Mouse (Mus musculus): Measurements from ENCODE around the gene Vwa5b1. TPM values are rescaled to one million over a fixed set of nuclear protein-coding genes. Genes with fewer than 3 reads are reported as not detected.
A peak's percentile ranks its signal among the peaks of the same experiment; 100 is the strongest.

The Vwa5b1 gene
- 0.08 and 0.12 TPM in 2 replicates for polyA plus RNA-seq (2015; fragmentation: Nextera tagmentation; extraction: Ambion mirVana)

GRCm38 (mm10) chr4:138635428-138636145 lies at the start of gene Vwa5b1:
Gene Vwa5b1 (minus strand): TSS chr4:138635884.
- DNase-seq (ENCODE audit: low spot score) = no peak

GRCm38 (mm10) chr4:138682760-138683159 lies 47.1 kb upstream of the Vwa5b1 start:
- no peak overlapping the region for H3K9ac ChIP-seq (replicated peaks; ENCODE audit: low read depth)
- ATAC-seq = no peak
- WGBS = 54% methylated on average over 2 of the region's 2 CpGs
- DNase-seq (ENCODE audit: low spot score) = no peak
- TF ChIP-seq CTCF (IDR thresholded peaks at IDR 0.05) (no peak), EP300 (IDR thresholded peaks at IDR 0.05) (no peak)
- no peak overlapping the region for H3K4me2 ChIP-seq (replicated peaks; ENCODE audit: low read depth, low read length)
- no peaks in the 10 kb centered on the region for H3K27me3 ChIP-seq (replicated peaks; ENCODE audit: insufficient read depth, low read length)
- no peaks in the 10 kb centered on the region for H3K9me3 ChIP-seq (ENCODE audit: low read length)
- no peaks in the 10 kb centered on the region for H3K4me1 ChIP-seq (ENCODE audit: insufficient read depth, low read depth, low read length)
- no peaks in the 10 kb centered on the region for H3K36me3 ChIP-seq (ENCODE audit: insufficient read depth, low read length)
- no peak overlapping the region for H3K27ac ChIP-seq (ENCODE audit: low read length)
- H3K4me3 ChIP-seq (ENCODE audit: low read depth, low read length) = no peak overlapping the region

More at GRCm38 (mm10) chr4:138635428-138636145, at the start of gene Vwa5b1:
- Histone ChIP-seq H3K27ac (ENCODE audit: low read length) (no peak within 1 kb of the TSS), H3K27me3 (replicated peaks; ENCODE audit: insufficient read depth, low read length) (no peaks in the 10 kb centered on the region), H3K9ac (replicated peaks; ENCODE audit: low read depth) (no peak within 1 kb of the TSS), H3K9me3 (ENCODE audit: low read length) (no peaks in the 10 kb centered on the region), H3K36me3 (ENCODE audit: insufficient read depth, low read length) (no peaks in the 10 kb centered on the region), H3K4me1 (ENCODE audit: insufficient read depth, low read depth, low read length) (no peaks in the 10 kb centered on the region), H3K4me2 (replicated peaks; ENCODE audit: low read depth, low read length) (no peak within 1 kb of the TSS), H3K4me3 (ENCODE audit: low read depth, low read length) (no peak within 1 kb of the TSS)
- WGBS = 20% methylated on average over 8 of the region's 8 CpGs
- no peak for TF ChIP-seq CTCF (IDR thresholded peaks at IDR 0.05)
- TF ChIP-seq EP300 (IDR thresholded peaks at IDR 0.05) = no peak
- no peak for ATAC-seq

- H3K4me3 ChIP-seq (ENCODE audit: low read depth, low read length) = no peak overlapping the region
- H3K4me1 ChIP-seq (ENCODE audit: insufficient read depth, low read depth, low read length) = no peaks in the 10 kb centered on the region
- H3K27ac ChIP-seq (ENCODE audit: low read length) = no peak overlapping the region
- H3K27me3 ChIP-seq (replicated peaks; ENCODE audit: insufficient read depth, low read length) = no peaks in the 10 kb centered on the region
- H3K4me2 ChIP-seq (replicated peaks; ENCODE audit: low read depth, low read length) = no peak overlapping the region
- H3K9ac ChIP-seq (replicated peaks; ENCODE audit: low read depth) = no peak overlapping the region
- H3K36me3 ChIP-seq (ENCODE audit: insufficient read depth, low read length) = no peaks in the 10 kb centered on the region
- DNase-seq (ENCODE audit: low spot score) = no peak
- TF ChIP-seq CTCF (IDR thresholded peaks at IDR 0.05) (no peak), EP300 (IDR thresholded peaks at IDR 0.05) (no peak)
- WGBS = 69% methylated on average over 4 of the region's 4 CpGs
- H3K9me3 ChIP-seq (ENCODE audit: low read length) = no peaks in the 10 kb centered on the region
- ATAC-seq = no peak
Observed at GRCm38 (mm10) chr4:138680124-138680523, 44.4 kb upstream of the Vwa5b1 start.

GRCm38 (mm10) chr4:138677579-138677978 lies 41.9 kb upstream of the Vwa5b1 start:
- DNase-seq (ENCODE audit: low spot score) = no peak
- no peak overlapping the region for H3K4me3 ChIP-seq (ENCODE audit: low read depth, low read length)

GRCm38 (mm10) chr4:138676480-138676879 lies 40.8 kb upstream of the Vwa5b1 start:
- no peaks in the 10 kb centered on the region for H3K9me3 ChIP-seq (ENCODE audit: low read length)
- no peak for ATAC-seq
- no peak overlapping the region for H3K4me3 ChIP-seq (ENCODE audit: low read depth, low read length)
- H3K36me3 ChIP-seq (ENCODE audit: insufficient read depth, low read length) = no peaks in the 10 kb centered on the region
- H3K9ac ChIP-seq (replicated peaks; ENCODE audit: low read depth) = no peak overlapping the region
- no peak overlapping the region for H3K27ac ChIP-seq (ENCODE audit: low read length)
- H3K27me3 ChIP-seq (replicated peaks; ENCODE audit: insufficient read depth, low read length) = no peaks in the 10 kb centered on the region
- 9% methylated on average over 16 of the region's 16 CpGs for WGBS
- no peak for TF ChIP-seq EP300 (IDR thresholded peaks at IDR 0.05)
- TF ChIP-seq CTCF (IDR thresholded peaks at IDR 0.05) = no peak
- no peak overlapping the region for H3K4me2 ChIP-seq (replicated peaks; ENCODE audit: low read depth, low read length)
- no peaks in the 10 kb centered on the region for H3K4me1 ChIP-seq (ENCODE audit: insufficient read depth, low read depth, low read length)
- DNase-seq (ENCODE audit: low spot score) = peak; percentile 44

More at GRCm38 (mm10) chr4:138677579-138677978, 41.9 kb upstream of the Vwa5b1 start:
- Histone ChIP-seq H3K9ac (replicated peaks; ENCODE audit: low read depth) (no peak overlapping the region), H3K4me1 (ENCODE audit: insufficient read depth, low read depth, low read length) (no peaks in the 10 kb centered on the region), H3K36me3 (ENCODE audit: insufficient read depth, low read length) (no peaks in the 10 kb centered on the region), H3K27ac (ENCODE audit: low read length) (no peak overlapping the region), H3K27me3 (replicated peaks; ENCODE audit: insufficient read depth, low read length) (no peaks in the 10 kb centered on the region), H3K4me2 (replicated peaks; ENCODE audit: low read depth, low read length) (no peak overlapping the region), H3K9me3 (ENCODE audit: low read length) (no peaks in the 10 kb centered on the region)
- 17% methylated on average over 16 of the region's 16 CpGs for WGBS
- no peak for TF ChIP-seq EP300 (IDR thresholded peaks at IDR 0.05)
- no peak for TF ChIP-seq CTCF (IDR thresholded peaks at IDR 0.05)
- ATAC-seq = no peak

- ATAC-seq = no peak
- Histone ChIP-seq H3K9me3 (ENCODE audit: low read length) (no peaks in the 10 kb centered on the region), H3K4me3 (ENCODE audit: low read depth, low read length) (no peak overlapping the region), H3K36me3 (ENCODE audit: insufficient read depth, low read length) (no peaks in the 10 kb centered on the region), H3K9ac (replicated peaks; ENCODE audit: low read depth) (no peak overlapping the region), H3K4me1 (ENCODE audit: insufficient read depth, low read depth, low read length) (no peaks in the 10 kb centered on the region), H3K4me2 (replicated peaks; ENCODE audit: low read depth, low read length) (no peak overlapping the region), H3K27me3 (replicated peaks; ENCODE audit: insufficient read depth, low read length) (no peaks in the 10 kb centered on the region), H3K27ac (ENCODE audit: low read length) (no peak overlapping the region)
- peak; percentile 25 for DNase-seq (ENCODE audit: low spot score)
- WGBS = 53% methylated on average over 4 of the region's 4 CpGs
- TF ChIP-seq CTCF (IDR thresholded peaks at IDR 0.05) (no peak), EP300 (IDR thresholded peaks at IDR 0.05) (no peak)
Observed at GRCm38 (mm10) chr4:138672160-138672559, 36.5 kb upstream of the Vwa5b1 start.
